Mouse (Mus musculus) midbrain, postnatal 0 days (tissue): ENCODE measurements around the gene Prl2b1. TPM values are rescaled to one million over a fixed set of nuclear protein-coding genes. Genes with fewer than 3 reads are reported as not detected.
A peak's percentile ranks its signal among the peaks of the same experiment; 100 is the strongest.

Experiments used
- ATAC-seq: fragments of 200-750 bp; cut with Nextera tagmentation; 2 replicates; pipeline ENCODE4 v1.8.0; 2017; ENCODE audit warnings: moderate number of reproducible peaks, mild to moderate bottlenecking, moderate TSS enrichment, moderate library complexity; ENCODE audit not compliant: low FRiP score
- DNase-seq: peaks from one replicate; pipeline ENCODE4 v3.0.0-alpha.2; 2015; ENCODE audit warnings: low spot score
- H3K27ac ChIP-seq: fragments of 300-500 bp; sonication (generic); 2 replicates; pipeline ENCODE4 v1.5.1; 2014; ENCODE audit warnings: low read depth, mild to moderate bottlenecking, low read length, mixed read lengths
- H3K27me3 ChIP-seq: fragments of 300-500 bp; sonication (generic); 2 replicates; pipeline ENCODE4 v1.6.1; 2014; ENCODE audit warnings: low read length, control low read depth, mixed read lengths; ENCODE audit not compliant: insufficient read depth
- H3K36me3 ChIP-seq: fragments of 300-500 bp; sonication (generic); 2 replicates; pipeline ENCODE4 v1.6.1; 2014; ENCODE audit warnings: low read length, control low read depth, mixed read lengths; ENCODE audit not compliant: insufficient read depth
- H3K4me1 ChIP-seq: fragments of 300-500 bp; sonication (generic); 2 replicates; pipeline ENCODE4 v1.6.1; 2014; ENCODE audit warnings: mild to moderate bottlenecking, control low read depth, antibody characterized with exemption, low read length, mixed read lengths; ENCODE audit not compliant: insufficient read depth
- H3K4me2 ChIP-seq: fragments of 300-500 bp; sonication (generic); 2 replicates; pipeline ENCODE4 v1.6.1; 2014; ENCODE audit warnings: low read depth, mild to moderate bottlenecking, low read length, mixed read lengths; ENCODE audit not compliant: poor library complexity, severe bottlenecking
- H3K4me3 ChIP-seq: fragments of 300-500 bp; sonication (generic); 2 replicates; pipeline ENCODE4 v1.5.1; 2014; ENCODE audit warnings: low read depth, mild to moderate bottlenecking, low read length, moderate library complexity
- H3K9ac ChIP-seq: fragments of 300-500 bp; sonication (generic); replicated peaks from 2 replicates; pipeline ENCODE4 v1.6.1; 2014; ENCODE audit warnings: mild to moderate bottlenecking, low read length, moderate library complexity, mixed read lengths; ENCODE audit not compliant: poor library complexity, severe bottlenecking
- H3K9me3 ChIP-seq: fragments of 300-500 bp; sonication (generic); 2 replicates; pipeline ENCODE4 v1.6.1; 2016; ENCODE audit warnings: low read length, control low read depth
- CTCF ChIP-seq: IDR thresholded peaks from 2 replicates; pipeline ENCODE4 v1.5.1; 2016; ENCODE audit warnings: antibody characterized with exemption, mild to moderate bottlenecking
- WGBS: fragments of 180-500 bp; shearing (Covaris S2); extraction: QIAGEN DNeasy Blood & Tissue Kit; methylation state at CpG from one replicate; pipeline ENCODE4 v1.1.7; 2014; 5-methylcytosine and 5-hydroxymethylcytosine counted together
- polyA plus RNA-seq: library from polyadenylated mRNA; unstranded; fragments of >200 nt; fragmentation: Nextera tagmentation; extraction: Ambion mirVana; gene quantifications from 2 replicates; pipeline ENCODE4 v1.2.1, GENCODE M21; 2015
- total RNA-seq: library from RNA; depleted of rRNA; stranded (reverse); fragments of >200 nt; gene quantifications from 2 replicates; pipeline ENCODE4 v1.2.3, GENCODE M21; 2014; rRNA removed

The Prl2b1 gene
- total and polyA plus RNA-seq, 2 experiments from 2014 or later = not detected

DNA sequence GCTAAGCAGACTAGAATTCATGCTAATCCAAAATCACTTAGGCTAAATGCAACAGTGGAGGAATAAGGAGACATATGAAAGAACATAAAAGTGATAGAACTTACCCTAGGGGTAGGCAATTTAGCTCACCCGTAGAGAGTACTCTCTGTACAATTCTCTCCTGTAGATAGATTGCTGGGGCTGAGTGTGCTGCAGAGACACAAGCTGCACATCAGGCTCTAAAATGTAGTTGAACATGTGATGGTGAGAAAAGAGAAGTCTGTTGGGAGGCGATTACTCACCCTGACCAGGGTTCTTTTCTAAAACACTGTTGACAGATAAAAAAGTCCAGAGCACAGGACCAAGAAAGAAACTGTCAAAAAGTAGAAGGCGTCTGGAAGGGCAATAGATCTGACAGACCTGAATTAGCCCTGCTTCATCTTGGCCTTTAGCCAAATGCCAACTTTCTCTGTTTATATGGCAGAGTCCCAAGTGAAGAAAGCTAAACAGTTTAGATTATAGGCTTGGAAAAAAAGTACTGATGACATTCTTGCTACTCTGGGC is 47.8 kb downstream of the Prl2b1 start:
- H3K27me3 ChIP-seq = no peaks in the 10 kb centered on the region
- no peaks in the 10 kb centered on the region for H3K4me1 ChIP-seq
- peak; percentile 2 for DNase-seq
- no peaks in the 10 kb centered on the region for H3K36me3 ChIP-seq
- no peak overlapping the region for H3K27ac ChIP-seq
- ATAC-seq = no peak
- WGBS = 71% methylated on average over 3 of the region's 3 CpGs
- H3K9ac ChIP-seq = no peak overlapping the region
- no peak for TF ChIP-seq CTCF
- H3K4me3 ChIP-seq = no peak overlapping the region
- H3K9me3 ChIP-seq = no peaks in the 10 kb centered on the region
- no peak overlapping the region for H3K4me2 ChIP-seq

GRCm38 (mm10) chr13:27334989-27335388 is 55.7 kb downstream of the Prl2b1 start:
- Histone ChIP-seq H3K36me3 (no peaks in the 10 kb centered on the region), H3K9ac (no peak overlapping the region), H3K4me2 (no peak overlapping the region), H3K27me3 (no peaks in the 10 kb centered on the region), H3K4me3 (no peak overlapping the region), H3K4me1 (no peaks in the 10 kb centered on the region), H3K27ac (no peak overlapping the region), H3K9me3 (no peaks in the 10 kb centered on the region)
- TF ChIP-seq CTCF = no peak
- no peak for ATAC-seq
- DNase-seq = no peak
- 44% methylated on average over 1 of the region's 1 CpGs for WGBS

Other genes starting within 250 kb of the Prl2b1 start
- not detected in 2 replicates for gene Prl3d3, start 234.1 kb downstream of the Prl2b1 start, total RNA-seq
- not detected in 2 replicates for gene Prl3d3, start 234.1 kb downstream of the Prl2b1 start, polyA plus RNA-seq
- not detected in 2 replicates for gene Prl3c1, start 194.2 kb downstream of the Prl2b1 start, total RNA-seq
- not detected in 2 replicates for gene Prl3c1, start 194.2 kb downstream of the Prl2b1 start, polyA plus RNA-seq
- not detected in 2 replicates for gene Prl3b1, start 149.0 kb downstream of the Prl2b1 start, total RNA-seq
- not detected in 2 replicates for gene Prl3b1, start 149.0 kb downstream of the Prl2b1 start, polyA plus RNA-seq
- gene Prl3a1, start 131.4 kb downstream of the Prl2b1 start, total RNA-seq = not detected in 2 replicates
- gene Prl3a1, start 131.4 kb downstream of the Prl2b1 start, polyA plus RNA-seq = not detected in 2 replicates
- gene Prl6a1, start 78.2 kb downstream of the Prl2b1 start, total RNA-seq = not detected in 2 replicates
- not detected in 2 replicates for gene Prl6a1, start 78.2 kb downstream of the Prl2b1 start, polyA plus RNA-seq
- gene Prl8a2, start 45.2 kb downstream of the Prl2b1 start, total RNA-seq = not detected in 2 replicates
- not detected in 2 replicates for gene Prl8a2, start 45.2 kb downstream of the Prl2b1 start, polyA plus RNA-seq
- gene Prl8a6, start 47.8 kb upstream of the Prl2b1 start, total RNA-seq = not detected in 2 replicates
- gene Prl8a6, start 47.8 kb upstream of the Prl2b1 start, polyA plus RNA-seq = not detected in 2 replicates
- not detected in 2 replicates for gene Prl8a8, start 122.4 kb upstream of the Prl2b1 start, total RNA-seq
- gene Prl8a8, start 122.4 kb upstream of the Prl2b1 start, polyA plus RNA-seq = not detected in 2 replicates
- gene Prl8a9, start 173.8 kb upstream of the Prl2b1 start, total RNA-seq = not detected in 2 replicates
- not detected in 2 replicates for gene Prl8a9, start 173.8 kb upstream of the Prl2b1 start, polyA plus RNA-seq
- not detected in 2 replicates for gene Prl8a1, start 191.3 kb upstream of the Prl2b1 start, total RNA-seq
- gene Prl8a1, start 191.3 kb upstream of the Prl2b1 start, polyA plus RNA-seq = not detected in 2 replicates
- gene Prl7b1, start 219.7 kb upstream of the Prl2b1 start, total RNA-seq = not detected in 2 replicates
- not detected in 2 replicates for gene Prl7b1, start 219.7 kb upstream of the Prl2b1 start, polyA plus RNA-seq